Mouse (Mus musculus): ENCODE measurements around the gene Psmg1. TPM values are rescaled to one million over a fixed set of nuclear protein-coding genes. Genes with fewer than 3 reads are reported as not detected.
"Not testable (repeated sequence)": the region's sequence is repeated elsewhere in the genome, so short reads cannot be mapped to it uniquely, and the experiment has no call there.

Gene Psmg1
- polyA plus RNA-seq, 1 experiment from 2014 or later = 86.8 TPM

DNA sequence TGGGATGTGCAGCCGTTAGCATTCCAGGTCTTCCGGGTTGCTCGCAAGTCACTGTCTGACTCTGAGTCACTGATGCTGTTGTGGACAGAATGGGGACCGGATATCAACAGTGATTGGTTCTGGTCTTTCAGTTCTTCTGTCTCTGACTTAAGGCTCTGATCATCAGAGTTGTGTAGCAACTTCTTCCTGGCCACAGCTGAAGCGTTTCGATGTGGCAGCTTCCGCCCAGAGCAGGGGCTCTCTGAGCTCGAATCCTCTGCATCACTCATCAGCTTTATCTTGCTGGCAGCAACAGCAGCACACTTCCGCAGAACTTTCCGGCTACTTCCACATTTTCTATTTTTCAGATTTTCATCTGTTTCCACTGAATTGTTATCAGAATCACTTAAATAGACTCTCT is 18.4 kb upstream of the Psmg1 start:
- H3K36me3 ChIP-seq (ENCODE audit: control insufficient read depth, insufficient read depth, low read length); DNase-seq (ENCODE audit: low spot score): not testable (repeated sequence)
- no CpG with 5 or more reads among the region's 10 CpGs for WGBS

DNA sequence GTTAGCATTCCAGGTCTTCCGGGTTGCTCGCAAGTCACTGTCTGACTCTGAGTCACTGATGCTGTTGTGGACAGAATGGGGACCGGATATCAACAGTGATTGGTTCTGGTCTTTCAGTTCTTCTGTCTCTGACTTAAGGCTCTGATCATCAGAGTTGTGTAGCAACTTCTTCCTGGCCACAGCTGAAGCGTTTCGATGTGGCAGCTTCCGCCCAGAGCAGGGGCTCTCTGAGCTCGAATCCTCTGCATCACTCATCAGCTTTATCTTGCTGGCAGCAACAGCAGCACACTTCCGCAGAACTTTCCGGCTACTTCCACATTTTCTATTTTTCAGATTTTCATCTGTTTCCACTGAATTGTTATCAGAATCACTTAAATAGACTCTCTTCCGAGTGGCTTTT is 13.5 kb upstream of the Psmg1 start:
- not testable (repeated sequence) for DNase-seq (ENCODE audit: low spot score); H3K4me3 ChIP-seq (ENCODE audit: low read depth, low read length); H3K27me3 ChIP-seq (ENCODE audit: control insufficient read depth, insufficient read depth, low read length); H3K4me1 ChIP-seq (ENCODE audit: control insufficient read depth, insufficient read depth, low read length); H3K27ac ChIP-seq (ENCODE audit: low read depth, low read length); ATAC-seq (ENCODE audit: insufficient read depth, low FRiP score, low TSS enrichment); H3K4me2 ChIP-seq (ENCODE audit: low read depth); H3K9ac ChIP-seq (ENCODE audit: low read length); H3K9me3 ChIP-seq (ENCODE audit: control insufficient read depth, low read length)
- peaks cover 14% of the 10 kb centered on the region for H3K36me3 ChIP-seq (ENCODE audit: control insufficient read depth, insufficient read depth, low read length)
- no CpG with 5 or more reads among the region's 10 CpGs for WGBS

More for the DNA sequence above, 18.4 kb upstream of the Psmg1 start:
- H3K27me3 ChIP-seq (ENCODE audit: control insufficient read depth, insufficient read depth, low read length); H3K4me3 ChIP-seq (ENCODE audit: low read depth, low read length); H3K27ac ChIP-seq (ENCODE audit: low read depth, low read length); H3K4me1 ChIP-seq (ENCODE audit: control insufficient read depth, insufficient read depth, low read length); ATAC-seq (ENCODE audit: insufficient read depth, low FRiP score, low TSS enrichment); H3K9ac ChIP-seq (ENCODE audit: low read length); H3K9me3 ChIP-seq (ENCODE audit: control insufficient read depth, low read length); H3K4me2 ChIP-seq (ENCODE audit: low read depth): not testable (repeated sequence)

- ATAC-seq (ENCODE audit: insufficient read depth, low FRiP score, low TSS enrichment) = no peak
These were observed 8.5 kb upstream of the Psmg1 start for GRCm38 (mm10) chr16:95999291-95999690.

DNA sequence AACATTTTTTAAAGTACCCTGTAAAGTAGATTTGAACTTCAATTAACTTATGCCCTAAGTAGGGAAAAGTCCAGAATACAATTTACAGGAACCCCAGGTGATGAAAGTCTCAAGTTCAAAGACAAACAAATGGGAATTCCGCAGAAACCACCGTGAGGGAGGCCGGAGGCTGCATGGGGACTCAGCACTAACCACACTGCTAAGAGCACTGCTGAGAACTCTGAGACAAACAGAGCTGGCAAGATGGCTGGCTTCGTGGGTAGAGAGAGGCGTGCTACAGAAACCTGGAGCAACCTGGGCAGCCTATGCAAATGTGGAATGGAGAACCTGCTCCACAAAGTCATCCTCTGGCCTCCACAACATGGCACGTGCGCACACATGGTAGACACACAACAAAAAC is 5.4 kb upstream of the Psmg1 start:
- Histone ChIP-seq H3K36me3 (ENCODE audit: control insufficient read depth, insufficient read depth, low read length) (peaks cover 7% of the 10 kb centered on the region), H3K4me3 (ENCODE audit: low read depth, low read length) (no peak overlapping the region), H3K9me3 (ENCODE audit: control insufficient read depth, low read length) (no peaks in the 10 kb centered on the region), H3K4me1 (ENCODE audit: control insufficient read depth, insufficient read depth, low read length) (no peaks in the 10 kb centered on the region), H3K27ac (ENCODE audit: low read depth, low read length) (no peak overlapping the region), H3K4me2 (ENCODE audit: low read depth) (no peak overlapping the region), H3K9ac (ENCODE audit: low read length) (no peak overlapping the region), H3K27me3 (ENCODE audit: control insufficient read depth, insufficient read depth, low read length) (no peaks in the 10 kb centered on the region)
- DNase-seq (ENCODE audit: low spot score) (no peak), ATAC-seq (ENCODE audit: insufficient read depth, low FRiP score, low TSS enrichment) (no peak)
- 89% methylated on average over 7 of the region's 7 CpGs for WGBS

More at GRCm38 (mm10) chr16:95999291-95999690, 8.5 kb upstream of the Psmg1 start:
- H3K4me1 ChIP-seq (ENCODE audit: control insufficient read depth, insufficient read depth, low read length) = no peaks in the 10 kb centered on the region
- no peaks in the 10 kb centered on the region for H3K9me3 ChIP-seq (ENCODE audit: control insufficient read depth, low read length)
- no peaks in the 10 kb centered on the region for H3K27me3 ChIP-seq (ENCODE audit: control insufficient read depth, insufficient read depth, low read length)
- H3K36me3 ChIP-seq (ENCODE audit: control insufficient read depth, insufficient read depth, low read length) = peaks cover 15% of the 10 kb centered on the region
- 95% methylated on average over 5 of the region's 5 CpGs for WGBS
- no peak overlapping the region for H3K4me3 ChIP-seq (ENCODE audit: low read depth, low read length)
- no peak overlapping the region for H3K9ac ChIP-seq (ENCODE audit: low read length)
- H3K27ac ChIP-seq (ENCODE audit: low read depth, low read length) = no peak overlapping the region
- H3K4me2 ChIP-seq (ENCODE audit: low read depth) = no peak overlapping the region
- no peak for DNase-seq (ENCODE audit: low spot score)

DNA sequence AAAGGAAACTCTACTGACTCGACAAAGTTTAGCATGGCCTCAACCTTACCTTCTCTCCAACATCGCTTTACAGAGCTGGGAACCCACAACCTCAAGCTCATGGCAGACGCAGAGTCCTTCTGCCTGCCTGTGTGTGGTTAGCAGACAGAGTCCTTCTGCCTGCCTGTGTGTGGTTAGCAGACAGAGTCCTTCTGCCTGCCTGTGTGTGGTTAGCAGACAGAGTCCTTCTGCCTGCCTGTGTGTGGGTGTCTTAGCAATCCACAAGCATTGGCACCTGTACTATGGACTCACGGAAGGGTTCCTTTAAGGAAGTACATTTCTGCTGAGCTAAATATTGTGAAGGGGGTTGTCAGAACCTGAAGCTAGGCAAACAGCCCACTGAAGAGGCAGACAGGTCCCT is 3.8 kb upstream of the Psmg1 start:
- DNase-seq (ENCODE audit: low spot score) = not testable (repeated sequence)

DNA sequence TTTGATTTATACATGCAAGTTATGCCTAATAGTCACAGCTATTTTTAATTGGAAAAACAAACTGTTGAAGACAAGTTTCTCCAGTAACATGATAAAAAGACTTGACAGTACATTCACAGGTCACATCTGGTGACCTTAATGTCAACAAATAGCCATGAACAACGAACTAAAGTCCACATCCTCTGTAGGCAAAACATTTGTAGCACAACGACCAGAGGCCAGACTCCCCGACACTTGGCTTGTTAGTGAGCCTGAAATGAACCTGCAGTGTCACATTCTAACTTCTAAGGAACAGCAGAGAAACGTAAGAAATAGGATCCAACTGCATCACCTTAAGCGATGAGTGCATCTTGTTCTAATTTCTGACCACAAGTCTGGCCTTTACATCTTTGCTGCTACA is 1.8 kb upstream of the Psmg1 start:
- Histone ChIP-seq H3K36me3 (ENCODE audit: control insufficient read depth, insufficient read depth, low read length) (no peaks in the 10 kb centered on the region), H3K4me1 (ENCODE audit: control insufficient read depth, insufficient read depth, low read length) (peaks cover 6% of the 10 kb centered on the region; the same call in 1 of the 2 replicates), H3K4me3 (ENCODE audit: low read depth, low read length) (no peak overlapping the region), H3K9me3 (ENCODE audit: control insufficient read depth, low read length) (no peaks in the 10 kb centered on the region), H3K27ac (ENCODE audit: low read depth, low read length) (no peak overlapping the region), H3K4me2 (ENCODE audit: low read depth) (no peak overlapping the region), H3K27me3 (ENCODE audit: control insufficient read depth, insufficient read depth, low read length) (no peaks in the 10 kb centered on the region), H3K9ac (ENCODE audit: low read length) (no peak overlapping the region)
- ATAC-seq (ENCODE audit: insufficient read depth, low FRiP score, low TSS enrichment) (no peak), DNase-seq (ENCODE audit: low spot score) (no peak)
- 64% methylated on average over 5 of the region's 5 CpGs for WGBS

More for the DNA sequence above, 3.8 kb upstream of the Psmg1 start:
- H3K27ac ChIP-seq (ENCODE audit: low read depth, low read length); H3K9me3 ChIP-seq (ENCODE audit: control insufficient read depth, low read length); H3K27me3 ChIP-seq (ENCODE audit: control insufficient read depth, insufficient read depth, low read length); H3K36me3 ChIP-seq (ENCODE audit: control insufficient read depth, insufficient read depth, low read length); H3K4me3 ChIP-seq (ENCODE audit: low read depth, low read length); H3K9ac ChIP-seq (ENCODE audit: low read length); H3K4me2 ChIP-seq (ENCODE audit: low read depth); ATAC-seq (ENCODE audit: insufficient read depth, low FRiP score, low TSS enrichment); H3K4me1 ChIP-seq (ENCODE audit: control insufficient read depth, insufficient read depth, low read length): not testable (repeated sequence)
- 94% methylated on average over 4 of the region's 4 CpGs for WGBS

DNA sequence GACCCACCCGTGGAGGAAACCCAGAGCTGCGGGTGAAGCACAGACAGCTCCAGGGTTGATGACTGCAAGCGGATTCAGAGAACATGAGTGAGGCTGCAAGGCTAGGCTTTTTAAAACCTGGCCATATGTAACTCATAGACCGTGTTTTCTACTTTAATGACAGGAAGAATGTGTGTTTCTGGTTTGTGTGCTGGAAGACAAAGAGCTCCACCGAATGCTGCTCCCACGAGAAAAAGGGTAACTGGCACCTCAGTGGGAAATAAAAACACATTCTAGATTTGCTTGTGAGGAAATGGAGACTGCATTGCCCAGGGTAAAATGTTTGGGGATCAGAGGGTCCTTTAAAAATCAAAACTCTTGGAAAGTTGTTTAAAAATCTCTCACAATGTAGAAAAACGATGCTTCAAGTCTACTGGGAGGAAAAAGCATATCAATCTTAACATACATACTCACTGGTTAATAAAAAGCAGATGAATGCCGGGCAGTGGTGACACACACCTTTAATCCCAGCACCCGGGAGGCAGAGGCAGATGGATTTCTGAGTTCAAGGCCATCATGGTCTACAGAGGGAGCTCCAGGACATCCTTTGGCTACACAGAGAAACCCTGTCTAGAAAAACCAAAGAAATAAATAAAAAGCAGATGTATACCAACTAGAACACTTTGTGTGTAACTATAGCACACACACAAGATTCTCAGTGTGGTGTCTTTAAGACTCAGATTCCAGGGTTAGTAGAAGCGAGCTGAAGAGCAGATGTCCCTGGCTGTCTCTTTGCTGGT is 551 bp upstream of the Psmg1 start:
- WGBS = 10% methylated on average over 10 of the region's 10 CpGs
- H3K4me2 ChIP-seq (ENCODE audit: low read depth) = peak overlapping the region; percentile 42
- H3K9me3 ChIP-seq (ENCODE audit: control insufficient read depth, low read length) = no peaks in the 10 kb centered on the region
- H3K27me3 ChIP-seq (ENCODE audit: control insufficient read depth, insufficient read depth, low read length) = no peaks in the 10 kb centered on the region
- DNase-seq (ENCODE audit: low spot score) (peak; percentile 31), ATAC-seq (ENCODE audit: insufficient read depth, low FRiP score, low TSS enrichment) (no peak)
- peak overlapping the region; percentile 85 for H3K9ac ChIP-seq (ENCODE audit: low read length)
- H3K36me3 ChIP-seq (ENCODE audit: control insufficient read depth, insufficient read depth, low read length) = no peaks in the 10 kb centered on the region
- peak overlapping the region; percentile 37 for H3K27ac ChIP-seq (ENCODE audit: low read depth, low read length)
- peak overlapping the region; percentile 75 for H3K4me3 ChIP-seq (ENCODE audit: low read depth, low read length)
- H3K4me1 ChIP-seq (ENCODE audit: control insufficient read depth, insufficient read depth, low read length) = peaks cover 6% of the 10 kb centered on the region; the same call in 1 of the 2 replicates

GRCm38 (mm10) chr16:95984911-95985310 is 5.8 kb downstream of the Psmg1 start:
- no peak overlapping the region for H3K27ac ChIP-seq (ENCODE audit: low read depth, low read length)
- no peak for DNase-seq (ENCODE audit: low spot score)
- no peak for ATAC-seq (ENCODE audit: insufficient read depth, low FRiP score, low TSS enrichment)
- no peaks in the 10 kb centered on the region for H3K27me3 ChIP-seq (ENCODE audit: control insufficient read depth, insufficient read depth, low read length)
- H3K4me3 ChIP-seq (ENCODE audit: low read depth, low read length) = no peak overlapping the region
- H3K9me3 ChIP-seq (ENCODE audit: control insufficient read depth, low read length) = no peaks in the 10 kb centered on the region
- H3K36me3 ChIP-seq (ENCODE audit: control insufficient read depth, insufficient read depth, low read length) = peaks cover 2% of the 10 kb centered on the region; the same call in 1 of the 2 replicates
- no peak overlapping the region for H3K9ac ChIP-seq (ENCODE audit: low read length)
- 87% methylated on average over 5 of the region's 5 CpGs for WGBS
- H3K4me1 ChIP-seq (ENCODE audit: control insufficient read depth, insufficient read depth, low read length) = peaks cover 2% of the 10 kb centered on the region; the same call in 1 of the 2 replicates
- no peak overlapping the region for H3K4me2 ChIP-seq (ENCODE audit: low read depth)

- 83% methylated on average over 7 of the region's 7 CpGs for WGBS
- peaks cover 2% of the 10 kb centered on the region; the same call in 1 of the 2 replicates for H3K36me3 ChIP-seq (ENCODE audit: control insufficient read depth, insufficient read depth, low read length)
These were observed 7.2 kb downstream of the Psmg1 start for GRCm38 (mm10) chr16:95983601-95984000.

More at GRCm38 (mm10) chr16:95983601-95984000, 7.2 kb downstream of the Psmg1 start:
- peak; percentile 28 for DNase-seq (ENCODE audit: low spot score)
- Histone ChIP-seq H3K27me3 (ENCODE audit: control insufficient read depth, insufficient read depth, low read length) (no peaks in the 10 kb centered on the region), H3K4me3 (ENCODE audit: low read depth, low read length) (no peak overlapping the region), H3K27ac (ENCODE audit: low read depth, low read length) (no peak overlapping the region), H3K9me3 (ENCODE audit: control insufficient read depth, low read length) (no peaks in the 10 kb centered on the region), H3K4me2 (ENCODE audit: low read depth) (no peak overlapping the region), H3K4me1 (ENCODE audit: control insufficient read depth, insufficient read depth, low read length) (no peaks in the 10 kb centered on the region), H3K9ac (ENCODE audit: low read length) (no peak overlapping the region)
- no peak for ATAC-seq (ENCODE audit: insufficient read depth, low FRiP score, low TSS enrichment)
